Mouse (Mus musculus): Measurements from ENCODE around the gene Mynn. TPM values are rescaled to one million over a fixed set of nuclear protein-coding genes. Genes with fewer than 3 reads are reported as not detected.
"Not testable (repeated sequence)": the region's sequence is repeated elsewhere in the genome, so short reads cannot be mapped to it uniquely, and the experiment has no call there.

Gene Mynn
- total RNA-seq (2021), result 10 to 100 TPM; 17.4 to 23.7 TPM
- long read RNA-seq, experiment 1, full-length matches to known transcripts, result 8 of 10 reads
- long read RNA-seq, experiment 1, partial matches to known transcripts, result 1 of 10 reads
- long read RNA-seq, experiment 1, other reads (novel, unspliced or antisense), result 1 of 10 reads
- long read RNA-seq, experiment 2, full-length matches to known transcripts, result 9 of 11 reads
- long read RNA-seq, experiment 2, partial matches to known transcripts, result 0 of 11 reads
- long read RNA-seq, experiment 2, other reads (novel, unspliced or antisense), result 2 of 11 reads

GRCm38 (mm10) chr3:30602065-30602739, at the start of gene Mynn:
Gene Mynn, plus strand, starts transcription at chr3:30602065.
- peak; percentile 95 for DNase-seq

GRCm38 (mm10) chr3:30553741-30554140, 48.1 kb upstream of the Mynn start:
- no peak for DNase-seq

- no peak for DNase-seq
Measured at GRCm38 (mm10) chr3:30560677-30561314, 41.1 kb upstream of the Mynn start.

DNA sequence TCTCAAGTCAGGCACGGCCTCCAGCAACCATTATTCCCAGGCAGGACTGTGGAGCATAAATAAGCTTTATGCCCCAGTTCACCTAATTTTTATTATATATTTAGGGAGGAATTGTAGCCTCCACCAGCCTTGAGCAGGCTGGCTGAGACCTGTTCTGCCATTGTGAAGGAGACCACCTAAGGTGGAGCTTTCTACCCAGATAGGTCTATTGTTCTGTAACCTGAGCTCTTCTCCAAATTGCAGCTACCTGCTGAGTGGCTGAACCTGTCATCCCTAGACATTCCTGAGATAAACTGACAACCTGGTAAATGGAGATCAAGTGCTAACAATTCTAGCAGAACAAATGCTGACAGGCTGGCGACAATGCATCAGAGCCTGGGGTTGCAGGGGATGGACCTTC, 35.5 kb upstream of the Mynn start:
- not testable (repeated sequence) for DNase-seq

DNA sequence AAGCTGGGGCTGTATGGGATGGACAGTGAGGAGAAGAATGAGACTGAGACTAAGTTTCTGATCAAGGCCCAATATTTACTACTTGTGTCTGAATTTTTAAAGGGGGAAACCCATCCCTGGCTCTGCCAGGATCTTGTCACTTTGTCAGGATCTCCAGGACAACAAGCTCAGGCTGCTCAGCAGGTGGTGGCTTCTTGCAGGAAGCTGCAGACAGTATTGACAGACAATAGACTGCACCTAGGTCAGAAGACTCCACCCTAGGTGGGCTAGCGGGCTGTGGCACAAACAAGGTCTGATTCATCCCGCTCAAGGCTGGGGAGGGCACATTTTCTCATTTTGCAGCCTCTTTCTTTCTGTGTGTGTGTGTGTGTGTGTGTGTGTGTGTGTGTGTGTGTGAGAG, 28.3 kb upstream of the Mynn start:
- no peak for DNase-seq

DNA sequence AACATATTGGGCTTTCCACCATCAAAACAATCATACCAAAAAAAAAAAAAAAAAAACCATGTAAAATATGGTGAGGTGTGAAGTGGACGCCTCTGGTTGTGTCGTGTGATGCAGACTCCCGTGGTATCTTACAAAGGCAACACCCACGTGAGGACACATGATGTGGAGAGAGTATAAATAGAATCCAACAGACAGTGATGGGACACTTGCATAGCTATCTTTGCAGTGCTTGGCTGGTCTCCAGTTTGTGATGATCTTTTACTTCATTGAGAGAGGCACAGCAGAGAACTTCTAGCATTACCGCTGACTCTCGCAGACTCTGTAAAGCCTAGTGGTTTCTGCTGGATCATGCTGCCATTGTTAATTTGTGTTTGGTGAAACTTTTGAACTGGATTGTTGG, 13.0 kb upstream of the Mynn start:
- no peak for DNase-seq

DNA sequence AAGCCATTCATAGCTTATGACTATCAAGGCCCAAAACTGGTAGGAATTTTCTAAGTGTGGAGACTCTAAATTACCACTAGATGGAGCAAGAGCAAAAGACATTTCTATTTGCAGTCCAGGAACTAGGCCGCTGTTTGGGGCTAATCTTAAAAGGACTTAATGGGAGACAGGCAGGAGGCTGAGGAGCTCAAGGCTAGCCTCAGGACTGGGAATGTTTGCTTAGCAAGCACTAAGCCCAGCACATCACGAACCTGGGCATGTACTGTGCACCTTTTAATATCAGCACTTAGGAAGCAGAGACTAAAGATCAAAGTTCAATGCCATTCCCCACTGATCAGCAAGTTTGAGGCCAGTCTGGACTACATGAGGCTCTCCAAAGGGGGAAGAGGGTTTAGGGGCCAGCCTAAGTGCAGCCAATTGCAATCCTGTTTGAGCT, 9.4 kb upstream of the Mynn start:
- DNase-seq, result peak; percentile 22

- no peak for DNase-seq
Measured at GRCm38 (mm10) chr3:30593719-30594485, 8.0 kb upstream of the Mynn start.

- DNase-seq, result peak; percentile 62
Measured at GRCm38 (mm10) chr3:30595111-30595832, 6.6 kb upstream of the Mynn start.

- no peak for DNase-seq
Measured at GRCm38 (mm10) chr3:30597271-30597670, 4.6 kb upstream of the Mynn start.

- DNase-seq, result peak; percentile 22
Measured at GRCm38 (mm10) chr3:30599711-30600545, 1.9 kb upstream of the Mynn start, which contains the start of gene Actrt3. Gene Actrt3, minus strand, starts transcription at chr3:30599939.

- DNase-seq, result peak; percentile 33
Measured at GRCm38 (mm10) chr3:30600717-30601116, 1.1 kb upstream of the Mynn start.

DNA sequence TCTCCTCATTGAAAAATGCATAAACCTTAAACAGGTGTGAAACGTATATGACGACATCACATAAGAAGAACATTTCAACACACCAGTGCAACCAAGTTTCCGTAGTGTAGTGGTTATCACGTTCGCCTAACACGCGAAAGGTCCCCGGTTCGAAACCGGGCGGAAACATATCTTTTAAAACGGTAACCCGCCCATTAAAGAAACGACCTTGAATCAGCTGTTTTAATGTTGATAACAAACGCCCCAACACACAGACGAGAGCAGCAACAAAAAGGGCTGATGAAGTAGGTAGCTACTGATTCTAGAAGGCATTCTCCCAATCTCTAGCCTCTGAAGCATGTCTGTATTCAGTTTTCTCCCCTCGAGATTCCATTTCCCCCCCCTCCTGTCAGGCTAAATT, 690 bp upstream of the Mynn start:
- peak; percentile 88 for DNase-seq

DNA sequence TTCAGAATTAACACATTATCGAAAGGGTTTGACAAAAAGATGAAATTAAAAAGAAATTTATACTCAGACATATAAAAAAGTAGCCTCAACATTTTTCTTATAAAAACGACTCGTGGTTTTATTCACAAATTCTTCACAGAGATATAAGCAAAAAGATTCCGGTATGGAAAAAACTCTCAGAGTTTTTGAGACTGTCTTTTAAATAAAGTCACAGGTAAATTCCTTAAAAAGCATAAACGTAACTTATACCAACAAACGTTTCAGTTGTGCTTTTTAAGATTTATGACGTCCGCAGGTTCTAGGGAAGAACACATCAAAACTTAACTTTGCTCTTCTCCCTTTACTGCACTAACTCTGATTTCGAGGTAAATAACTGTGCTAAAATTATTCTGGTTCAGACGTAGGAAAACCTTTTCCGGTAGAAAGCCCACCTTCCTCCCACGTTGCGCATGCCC, 228 bp upstream of the Mynn start:
- DNase-seq, result no peak

DNA sequence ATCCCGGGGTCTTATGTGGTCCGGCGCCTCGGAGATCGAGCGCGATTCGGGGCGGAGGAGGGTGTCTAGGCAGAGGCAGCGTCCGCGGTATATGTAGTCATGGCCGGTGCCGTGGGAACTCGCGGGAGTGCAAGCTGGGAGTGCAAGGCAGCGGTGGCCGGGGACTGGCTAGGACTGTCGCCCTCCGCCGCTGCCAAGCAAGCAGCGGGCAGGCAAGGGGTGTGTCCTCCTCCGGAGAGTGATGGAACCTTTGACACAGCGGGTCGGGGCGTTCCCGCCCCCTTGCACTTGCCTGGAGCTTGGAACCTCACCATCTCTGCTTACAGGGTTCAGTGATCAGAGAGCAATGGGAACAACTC, 854 bp downstream of the Mynn start:
- DNase-seq, result peak; percentile 80

GRCm38 (mm10) chr3:30603256-30603655, 1.4 kb downstream of the Mynn start:
- DNase-seq, result no peak

GRCm38 (mm10) chr3:30608999-30609398, 7.1 kb downstream of the Mynn start:
- no peak for DNase-seq

DNA sequence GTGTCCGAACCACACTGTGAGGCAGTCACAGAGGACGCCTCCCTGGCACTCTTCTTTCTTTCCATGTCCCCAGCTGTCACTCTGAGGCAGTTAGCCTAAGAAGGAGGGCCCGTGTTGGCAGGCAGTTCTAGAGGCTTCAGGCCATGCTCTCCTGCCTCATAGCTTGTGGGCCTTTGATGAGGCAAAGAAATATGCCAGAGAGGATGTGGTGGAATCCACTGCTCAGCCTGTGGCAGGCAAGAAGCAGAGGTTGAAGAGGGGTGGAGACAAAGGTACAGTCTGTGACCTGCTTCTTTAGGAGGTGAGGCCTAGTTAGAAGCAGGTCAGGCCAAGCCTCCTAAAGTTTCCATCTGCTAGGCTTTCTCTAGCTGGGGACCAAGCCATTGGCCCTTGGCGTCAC, 9.1 kb downstream of the Mynn start:
- no peak for DNase-seq

DNA sequence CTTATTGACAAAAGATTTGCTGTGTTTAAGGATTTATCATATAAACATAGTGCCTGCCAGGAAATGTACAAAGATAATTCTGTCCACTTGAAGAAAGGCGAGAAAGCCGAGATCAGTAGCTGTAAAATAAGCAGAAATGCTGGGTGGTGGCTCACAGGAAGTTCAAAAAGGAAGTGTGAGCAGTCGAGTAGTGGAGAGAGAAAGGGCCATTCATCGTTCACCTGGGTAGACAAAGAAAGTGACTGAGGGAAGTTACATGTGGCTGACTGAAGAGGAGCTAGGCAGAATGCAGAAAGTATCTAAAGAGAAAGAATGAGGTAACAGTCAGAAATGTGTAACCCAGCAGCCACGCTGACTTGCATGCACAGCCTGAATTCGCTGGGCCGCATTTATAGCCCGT, 18.3 kb downstream of the Mynn start:
- no peak for DNase-seq

DNA sequence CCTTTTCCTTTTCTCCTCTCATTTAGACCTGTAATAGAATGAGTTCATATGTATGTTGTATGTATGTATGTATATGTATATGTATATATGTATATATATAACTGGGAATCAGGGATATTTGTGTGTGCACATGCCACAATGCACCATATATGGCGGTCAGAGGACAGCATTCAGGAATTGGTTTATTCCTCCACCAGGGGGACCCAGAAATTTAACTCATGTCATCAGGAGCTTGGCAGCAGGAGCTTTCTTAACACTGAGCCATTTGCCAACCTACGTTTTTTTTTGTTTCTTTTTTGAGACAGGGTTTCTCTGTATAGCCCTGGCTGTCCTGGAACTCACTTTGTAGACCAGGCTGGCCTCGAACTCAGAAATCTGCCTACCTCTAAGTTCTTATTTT, 31.8 kb downstream of the Mynn start:
- no peak for DNase-seq

GRCm38 (mm10) chr3:30635629-30636028, 33.8 kb downstream of the Mynn start:
- no peak for DNase-seq
